Mouse (Mus musculus) E14TG2a.4 (cell line): ENCODE data around the gene Ppox.
A peak's percentile ranks its signal among the peaks of the same experiment; 100 is the strongest.

Source experiments
- H3K27me3 ChIP-seq: 2 replicates; pipeline ENCODE4 v1.6.1; 2014; ENCODE audit warnings: low read length, control low read depth; ENCODE audit not compliant: insufficient read depth
- H3K36me3 ChIP-seq: 2 replicates; pipeline ENCODE4 v1.6.1; 2014; ENCODE audit warnings: low read length, control low read depth; ENCODE audit not compliant: insufficient read depth
- H3K4me1 ChIP-seq: replicated peaks from 2 replicates; pipeline ENCODE4 v1.6.1; 2014; ENCODE audit warnings: low read depth, low read length, control low read depth
- H3K4me3 ChIP-seq: replicated peaks from 2 replicates; pipeline ENCODE4 v1.5.1; 2014; ENCODE audit warnings: mild to moderate bottlenecking, low read length
- H3K9me3 ChIP-seq: 2 replicates; pipeline ENCODE4 v1.6.1; 2014; ENCODE audit warnings: low read length, control low read depth
- CTCF ChIP-seq: conservative IDR thresholded peaks from 2 replicates; pipeline ENCODE4 v1.5.1; 2014; ENCODE audit warnings: low read length
- NANOG ChIP-seq: IDR thresholded peaks from 2 replicates; pipeline ENCODE4 v1.6.1; 2014; ENCODE audit warnings: borderline replicate concordance, low read length, mixed read lengths
- POU5F1 ChIP-seq: IDR thresholded peaks from 2 replicates; pipeline ENCODE4 v1.6.1; 2014; ENCODE audit warnings: low read length, borderline replicate concordance

Ppox gene

DNA sequence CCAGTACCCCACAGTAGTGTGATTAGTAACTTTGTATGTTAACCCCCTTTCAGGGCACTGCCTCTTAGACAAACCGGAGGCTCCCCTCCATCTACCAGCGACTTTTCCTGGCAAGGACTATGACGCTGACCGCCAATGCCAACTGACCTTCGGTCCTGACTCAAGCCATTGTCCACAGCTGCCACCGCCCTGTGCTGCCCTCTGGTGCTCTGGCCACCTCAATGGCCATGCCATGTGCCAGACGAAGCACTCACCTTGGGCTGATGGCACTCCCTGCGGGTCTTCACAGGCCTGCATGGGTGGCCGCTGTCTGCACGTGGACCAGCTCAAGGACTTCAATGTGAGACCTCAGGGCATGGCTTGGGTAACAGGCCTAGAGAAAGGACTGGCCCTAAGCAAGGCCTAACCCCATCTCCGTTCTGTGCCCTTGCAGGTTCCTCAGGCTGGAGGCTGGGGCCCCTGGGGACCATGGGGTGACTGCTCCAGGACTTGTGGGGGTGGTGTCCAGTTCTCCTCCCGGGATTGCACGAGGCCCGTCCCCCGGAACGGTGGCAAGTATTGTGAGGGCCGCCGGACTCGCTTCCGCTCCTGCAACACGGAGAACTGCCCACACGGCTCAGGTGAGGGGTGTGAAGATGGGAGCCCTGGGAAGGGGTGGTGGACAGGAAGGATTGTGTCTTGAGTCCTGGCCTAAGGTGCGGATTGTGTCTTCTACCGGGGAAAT lies 24.7 kb downstream of the Ppox start:
- H3K4me3 ChIP-seq, result peak overlapping the region; percentile 48
- peaks cover 24% of the 10 kb centered on the region; the same call in 1 of the 2 replicates for H3K27me3 ChIP-seq
- H3K4me1 ChIP-seq, result peaks cover 54% of the 10 kb centered on the region
- no peaks in the 10 kb centered on the region for H3K36me3 ChIP-seq
- H3K9me3 ChIP-seq, result no peaks in the 10 kb centered on the region
- TF ChIP-seq NANOG (no peak), CTCF (no peak), POU5F1 (no peak)

DNA sequence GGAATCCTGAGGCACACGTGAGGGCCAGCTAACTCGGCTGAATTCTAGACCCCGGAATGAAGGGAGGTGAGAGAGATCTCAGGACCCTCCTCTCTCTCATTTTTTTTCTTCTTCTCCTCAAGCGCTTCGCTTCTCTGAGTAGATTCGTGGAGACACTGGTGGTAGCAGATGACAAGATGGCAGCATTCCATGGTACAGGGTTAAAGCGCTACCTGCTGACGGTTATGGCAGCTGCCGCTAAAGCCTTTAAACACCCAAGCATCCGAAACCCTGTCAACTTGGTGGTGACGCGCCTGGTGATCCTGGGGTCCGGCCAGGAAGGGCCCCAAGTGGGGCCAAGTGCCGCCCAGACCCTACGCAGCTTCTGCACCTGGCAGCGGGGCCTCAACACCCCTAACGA lies 28.6 kb downstream of the Ppox start:
- no peaks in the 10 kb centered on the region for H3K36me3 ChIP-seq
- no peaks in the 10 kb centered on the region for H3K9me3 ChIP-seq
- peak overlapping the region; percentile 76 for H3K4me3 ChIP-seq
- H3K4me1 ChIP-seq, result peaks cover 78% of the 10 kb centered on the region
- peaks cover 21% of the 10 kb centered on the region for H3K27me3 ChIP-seq
- TF ChIP-seq POU5F1 (no peak), NANOG (no peak), CTCF (no peak)

DNA sequence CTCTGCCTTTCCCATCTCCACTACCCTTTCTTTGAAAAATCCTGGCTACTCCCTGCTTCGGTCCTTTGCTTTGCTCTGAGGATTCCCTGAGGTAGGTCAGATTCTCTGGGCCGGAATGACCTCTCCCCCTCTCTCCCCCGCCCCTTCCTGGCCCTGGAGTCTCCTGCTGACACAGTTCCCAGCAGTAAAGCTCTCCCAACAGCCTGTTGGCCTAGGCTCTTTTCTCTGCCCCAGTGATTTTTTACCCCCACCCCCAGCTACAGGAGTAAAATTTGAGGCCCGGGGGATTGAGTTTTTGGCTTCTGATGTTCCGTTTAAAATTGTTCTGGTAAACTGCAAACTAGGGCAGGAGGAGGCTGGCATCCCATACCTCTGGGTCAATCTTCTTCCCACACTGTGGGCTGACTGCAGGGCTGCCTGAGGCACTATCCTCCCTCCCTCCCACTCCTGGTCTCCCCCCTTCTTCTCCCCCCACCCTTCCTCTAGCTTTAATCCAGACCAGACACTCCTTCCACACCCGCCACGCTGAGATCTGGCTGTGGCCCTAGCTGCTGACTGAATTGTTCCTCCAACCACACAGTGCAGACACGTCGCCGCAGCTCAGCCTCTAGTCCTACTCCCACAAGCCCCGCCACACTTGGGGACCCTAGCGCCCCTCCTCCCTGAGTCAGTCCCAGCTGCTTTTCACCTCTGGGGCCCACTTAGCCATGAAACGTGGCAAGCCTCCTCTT lies 29.2 kb downstream of the Ppox start:
- Histone ChIP-seq H3K4me3 (peak overlapping the region; percentile 76), H3K27me3 (peaks cover 21% of the 10 kb centered on the region)

DNA sequence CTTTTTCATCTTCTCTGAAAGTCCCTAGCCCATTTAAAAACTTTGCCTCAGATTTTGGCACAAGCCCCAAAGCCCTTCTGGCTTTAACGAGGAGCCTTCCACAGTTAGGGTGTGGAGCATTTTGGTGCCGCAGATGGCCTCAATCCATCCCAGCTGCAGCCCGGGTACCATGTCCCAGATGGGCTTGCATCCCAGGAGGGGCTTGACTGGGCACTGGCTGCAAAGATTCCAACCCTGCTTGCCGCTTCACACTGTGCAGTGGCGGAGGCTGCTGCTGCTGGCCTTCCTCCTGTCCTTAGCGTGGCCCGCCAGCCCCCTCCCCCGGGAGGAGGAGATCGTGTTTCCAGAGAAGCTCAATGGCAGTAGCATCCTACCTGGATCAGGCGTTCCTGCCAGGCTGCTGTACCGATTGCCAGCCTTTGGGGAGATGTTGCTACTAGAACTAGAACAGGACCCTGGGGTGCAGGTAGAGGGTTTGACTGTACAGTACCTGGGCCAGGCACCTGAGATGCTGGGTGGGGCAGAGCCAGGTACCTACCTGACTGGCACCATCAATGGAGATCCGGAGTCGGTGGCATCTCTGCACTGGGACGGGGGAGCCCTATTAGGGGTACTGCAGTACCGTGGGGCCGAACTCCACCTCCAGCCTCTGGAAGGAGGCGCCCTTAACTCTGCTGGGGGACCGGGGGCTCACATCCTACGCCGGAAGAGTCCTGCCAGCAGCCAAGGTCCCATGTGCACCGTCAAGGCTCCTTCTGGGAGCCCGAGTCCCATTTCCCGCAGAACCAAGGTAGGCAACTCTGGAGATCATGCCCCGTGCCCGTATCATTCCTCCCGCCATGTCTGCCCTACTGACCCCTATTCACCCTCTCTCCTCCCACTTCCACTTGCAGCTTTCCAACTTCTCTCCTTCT lies 30.0 kb downstream of the Ppox start, which contains the start of gene Ndufs2:
Ndufs2 (minus strand) TSS at position 709 of the 914 bp plus-strand sequence.
- TF ChIP-seq CTCF (no peak), POU5F1 (no peak), NANOG (no peak)
- no peaks in the 10 kb centered on the region for H3K36me3 ChIP-seq
- H3K27me3 ChIP-seq, result peaks cover 21% of the 10 kb centered on the region
- H3K9me3 ChIP-seq, result no peaks in the 10 kb centered on the region
- H3K4me1 ChIP-seq, result peaks cover 70% of the 10 kb centered on the region
- H3K4me3 ChIP-seq, result peak within 1 kb of the TSS; percentile 76

More for the DNA sequence above, 29.2 kb downstream of the Ppox start:
- Histone ChIP-seq H3K36me3 (no peaks in the 10 kb centered on the region), H3K9me3 (no peaks in the 10 kb centered on the region), H3K4me1 (peaks cover 72% of the 10 kb centered on the region)
- TF ChIP-seq NANOG, result no peak
- TF ChIP-seq CTCF, result no peak
- TF ChIP-seq POU5F1, result no peak

DNA sequence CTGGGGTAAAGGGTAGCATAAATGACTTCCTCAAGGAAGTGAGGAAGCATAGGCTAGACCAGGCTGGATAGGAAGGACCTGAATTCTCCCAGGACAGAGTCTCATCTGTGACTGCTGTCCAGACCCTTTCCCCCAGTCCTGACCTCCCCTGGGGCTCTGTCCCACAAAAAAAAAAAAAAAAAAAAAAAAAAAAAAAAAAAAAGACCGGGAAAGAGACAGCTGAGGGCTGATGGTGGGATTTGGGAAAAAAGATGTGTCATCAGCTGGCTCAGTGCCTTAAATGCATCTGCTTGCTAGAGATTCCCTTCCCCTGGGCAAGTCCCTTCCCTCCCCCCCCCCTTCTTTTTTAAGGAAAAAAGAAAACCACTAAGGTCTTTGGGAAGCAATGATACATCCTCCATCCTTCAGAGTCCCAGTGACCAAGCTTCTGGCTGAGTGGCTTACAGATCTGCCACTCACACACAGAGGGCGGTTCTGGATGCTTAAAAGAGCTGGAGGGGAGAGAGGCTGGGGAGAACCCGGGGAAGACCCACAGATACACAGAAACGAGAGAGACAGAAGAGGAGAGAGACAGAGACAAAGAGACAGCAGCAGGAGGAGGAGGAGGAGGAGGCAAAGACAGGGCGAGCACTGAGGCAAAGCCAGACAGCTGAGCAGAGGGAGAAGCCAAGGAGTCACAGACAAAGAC lies 30.9 kb downstream of the Ppox start, which contains the start of gene Adamts4:
Adamts4 (plus strand) TSS at position 509 of the 688 bp plus-strand sequence.
- Histone ChIP-seq H3K36me3 (peaks cover 5% of the 10 kb centered on the region), H3K4me1 (peaks cover 76% of the 10 kb centered on the region), H3K9me3 (no peaks in the 10 kb centered on the region), H3K4me3 (peak within 1 kb of the TSS; percentile 76), H3K27me3 (peaks cover 21% of the 10 kb centered on the region)
- no peak for TF ChIP-seq NANOG
- TF ChIP-seq CTCF, result no peak
- TF ChIP-seq POU5F1, result no peak

DNA sequence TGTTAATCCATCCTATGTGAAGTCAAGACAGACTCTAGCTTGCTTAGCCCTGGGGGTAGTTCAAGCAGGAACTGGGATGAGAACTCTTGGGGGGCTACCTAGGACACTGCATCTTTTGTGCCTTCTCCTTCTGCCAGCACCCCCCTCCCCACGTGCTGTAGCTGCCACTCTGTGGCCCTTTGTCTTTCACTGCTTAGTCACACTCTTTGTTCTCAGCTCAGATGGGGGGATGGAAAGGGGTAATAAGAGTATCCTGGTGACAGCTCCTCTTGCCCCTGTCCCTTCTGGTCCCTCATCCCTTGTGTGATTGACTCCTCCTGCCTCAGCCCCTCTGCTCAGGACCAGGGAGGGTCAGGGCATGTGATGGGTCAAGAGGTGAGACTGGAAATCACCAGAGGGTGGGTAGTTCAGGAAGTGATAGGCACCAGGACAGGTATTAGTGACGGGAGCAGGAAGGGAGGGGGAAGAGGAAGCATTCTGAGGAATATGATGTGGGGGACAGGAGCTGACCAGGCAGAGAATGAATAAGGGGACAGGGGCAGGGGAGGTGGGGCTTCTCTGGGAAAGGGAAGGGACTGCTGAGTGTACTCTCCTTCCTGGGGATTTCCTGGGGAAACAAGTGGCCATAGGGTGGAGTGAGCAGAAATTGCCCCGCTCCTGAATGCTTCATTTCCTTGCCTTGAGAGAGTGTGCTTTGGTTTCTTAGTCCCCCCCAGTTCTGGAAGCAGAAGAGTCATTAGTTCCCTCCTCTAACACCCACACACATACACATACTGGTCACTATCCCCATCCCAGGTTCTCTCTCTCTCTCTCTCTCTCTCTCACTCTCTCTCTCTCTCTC lies 32.4 kb downstream of the Ppox start:
- TF ChIP-seq CTCF, result no peak
- TF ChIP-seq POU5F1, result no peak
- TF ChIP-seq NANOG, result no peak
- Histone ChIP-seq H3K4me3 (peak overlapping the region; percentile 91), H3K27me3 (peaks cover 15% of the 10 kb centered on the region), H3K4me1 (peaks cover 78% of the 10 kb centered on the region), H3K36me3 (peaks cover 15% of the 10 kb centered on the region), H3K9me3 (no peaks in the 10 kb centered on the region)

DNA sequence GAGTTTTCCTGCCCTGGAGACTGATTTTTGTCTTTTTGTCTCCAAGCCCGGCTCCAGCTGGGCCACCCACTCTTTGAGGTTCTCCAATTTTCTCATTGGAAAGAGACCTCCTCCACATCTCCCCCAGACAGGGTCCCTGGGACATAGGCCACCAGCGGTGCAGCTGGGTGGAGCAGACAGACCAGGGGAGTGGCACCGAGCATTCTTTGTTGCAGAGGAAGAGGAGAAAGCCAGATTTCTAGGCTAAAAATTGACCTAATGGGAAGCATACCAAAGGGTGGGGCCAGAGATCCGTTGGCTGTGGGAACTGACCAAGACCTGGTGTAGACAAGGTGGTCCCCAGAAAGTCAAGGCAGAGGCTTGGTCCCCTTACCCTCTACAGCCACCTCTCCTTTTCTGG lies 33.1 kb downstream of the Ppox start:
- Histone ChIP-seq H3K4me1 (peaks cover 75% of the 10 kb centered on the region), H3K36me3 (peaks cover 22% of the 10 kb centered on the region), H3K27me3 (peaks cover 12% of the 10 kb centered on the region; the same call in 1 of the 2 replicates), H3K4me3 (peak overlapping the region; percentile 91), H3K9me3 (no peaks in the 10 kb centered on the region)
- TF ChIP-seq POU5F1 (no peak), NANOG (no peak), CTCF (no peak)
